Mouse (Mus musculus) stomach, postnatal 0 days (tissue): Measurements from ENCODE around the gene Tcf12.

Source experiments
- CTCF ChIP-seq: IDR thresholded peaks from 2 replicates; pipeline ENCODE4 v1.5.1; 2016; ENCODE audit warnings: antibody characterized with exemption, low read depth, mild to moderate bottlenecking, moderate library complexity
- EP300 ChIP-seq: optimal IDR thresholded peaks from 2 replicates; pipeline ENCODE3; 2016; ENCODE audit warnings: antibody characterized with exemption

DNA sequence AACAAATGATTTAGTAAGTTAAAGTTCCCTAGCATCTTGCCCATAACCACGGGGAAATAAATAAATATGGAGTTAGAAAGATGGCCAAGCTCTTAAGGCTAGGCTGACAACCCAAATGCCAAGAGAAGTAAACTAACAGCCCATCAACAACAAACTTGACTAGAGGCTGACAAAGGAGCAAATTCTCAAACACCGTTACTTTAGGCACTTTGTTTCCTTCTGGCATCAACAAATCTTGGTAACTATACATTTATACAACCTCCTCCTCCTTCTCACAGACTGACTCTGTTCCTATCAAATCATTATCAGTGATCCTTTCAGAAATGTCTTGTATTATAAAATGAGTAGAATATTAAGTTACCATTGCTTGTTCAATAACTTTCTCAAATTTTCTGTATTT, 159.7 kb downstream of the Tcf12 start:
- no peak for TF ChIP-seq EP300
- TF ChIP-seq CTCF, result no peak
